Mouse (Mus musculus) A20 (cell line): ENCODE measurements around the gene Amotl1.

Experiments used
- DNase-seq: peaks from one replicate; pipeline ENCODE4 v3.0.0-alpha.2; 2011; ENCODE audit warnings: low read depth, low spot score

Amotl1 gene

GRCm38 (mm10) chr9:14547584-14548365 lies 97.1 kb downstream of the Amotl1 start:
- DNase-seq: peak; percentile 33

GRCm38 (mm10) chr9:14544034-14544757 lies 100.7 kb downstream of the Amotl1 start:
- no peak for DNase-seq

- DNase-seq: no peak
Measured at GRCm38 (mm10) chr9:14534833-14535456, 109.9 kb downstream of the Amotl1 start.

- DNase-seq: no peak
Measured at GRCm38 (mm10) chr9:14533659-14534058, 111.2 kb downstream of the Amotl1 start.

GRCm38 (mm10) chr9:14532283-14532682 lies 112.6 kb downstream of the Amotl1 start:
- DNase-seq: no peak

GRCm38 (mm10) chr9:14530004-14530403 lies 114.9 kb downstream of the Amotl1 start:
- no peak for DNase-seq

GRCm38 (mm10) chr9:14523408-14524043 lies 121.3 kb downstream of the Amotl1 start:
- DNase-seq: peak; percentile 81

- no peak for DNase-seq
Measured at GRCm38 (mm10) chr9:14521695-14522094, 123.2 kb downstream of the Amotl1 start.

GRCm38 (mm10) chr9:14520971-14521670 lies 123.7 kb downstream of the Amotl1 start:
- DNase-seq: peak; percentile 71

- DNase-seq: no peak
Measured at GRCm38 (mm10) chr9:14518105-14518504, 126.8 kb downstream of the Amotl1 start.

- DNase-seq: no peak
Measured at GRCm38 (mm10) chr9:14517296-14517695, 127.6 kb downstream of the Amotl1 start.

- no peak for DNase-seq
Measured at GRCm38 (mm10) chr9:14512633-14513445, 132.0 kb downstream of the Amotl1 start.

- DNase-seq: no peak
Measured at GRCm38 (mm10) chr9:14500916-14501424, 143.9 kb downstream of the Amotl1 start.

GRCm38 (mm10) chr9:14500023-14500915 lies 144.6 kb downstream of the Amotl1 start, which contains the start of the genes Kdm4d and Cwc15:
Gene Kdm4d, minus strand, starts transcription at chr9:14500482.
Gene Cwc15, plus strand, starts transcription at chr9:14500617.
- peak; percentile 97 for DNase-seq

- DNase-seq: peak; percentile 69
Measured at GRCm38 (mm10) chr9:14498896-14499705, 145.8 kb downstream of the Amotl1 start.
